Mouse (Mus musculus) thymus, adult 2 months (tissue): ENCODE measurements around the gene Ralgps2.

Source experiments
- CTCF ChIP-seq: fragments of 200-500 bp; IDR thresholded peaks from 2 replicates; pipeline ENCODE4 v1.5.1; 2012; ENCODE audit warnings: mild to moderate bottlenecking, control low read depth, low read length, moderate library complexity, borderline replicate concordance; ENCODE audit not compliant: control insufficient read depth, poor library complexity, insufficient read depth; ENCODE audit errors: extremely low read depth
- POLR2A ChIP-seq: fragments of 200-500 bp; IDR thresholded peaks from 2 replicates; pipeline ENCODE4 v1.6.1; 2012; ENCODE audit warnings: mild to moderate bottlenecking, low read length, control low read depth, moderate library complexity; ENCODE audit not compliant: control insufficient read depth, poor library complexity, insufficient read depth; ENCODE audit errors: extremely low read depth

DNA sequence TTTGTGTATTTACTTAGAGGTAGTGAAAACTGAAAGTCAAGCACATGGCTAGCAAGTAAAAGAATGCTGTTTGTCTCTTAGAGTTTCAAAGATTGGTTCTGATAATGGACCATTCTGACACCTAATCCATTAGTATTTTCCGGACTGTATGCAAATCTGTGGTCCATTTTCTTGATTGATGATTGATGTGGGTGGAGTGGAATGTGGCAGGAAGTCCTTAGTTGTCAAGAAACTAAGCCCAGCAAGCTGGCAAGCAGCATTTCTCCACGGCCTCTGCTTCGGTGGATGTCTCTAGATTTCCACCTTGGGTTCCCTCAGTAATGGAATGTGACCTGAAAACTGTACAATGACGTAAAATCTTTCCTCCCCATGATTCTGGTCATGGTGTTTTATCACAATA is 68.8 kb downstream of the Ralgps2 start:
- TF ChIP-seq POLR2A (no peak), CTCF (no peak)
